Mouse (Mus musculus) sigmoid colon, adult 10 weeks (tissue): ENCODE results near the gene Zfp758. TPM values are rescaled to one million over a fixed set of nuclear protein-coding genes. Genes with fewer than 3 reads are reported as not detected.

Experiments used
- polyA plus RNA-seq: library from polyadenylated mRNA; stranded (reverse); fragments of 350-450 nt; fragmentation: Illumina TruSeq; extraction: RNeasy Lipid Tissue Mini Kit (QIAGEN cat#74804); gene quantifications from one replicate; pipeline ENCODE4 v1.2.3, GENCODE M21; 2014; ENCODE audit warnings: low read depth, low replicate concordance

Gene Zfp758
- polyA plus RNA-seq: 82.5 TPM

GRCm38 (mm10) chr17:22361101-22361781 lies at the start of gene Zfp758, which contains the start of gene Zfp944:
TSS of gene Zfp758 (plus strand) at chr17:22361453.
TSS of gene Zfp944 (minus strand) at chr17:22361400.

GRCm38 (mm10) chr17:22314730-22315226 lies 46.5 kb upstream of the Zfp758 start, which contains the start of gene CT030661.1:
TSS of gene CT030661.1 (minus strand) at chr17:22314837.

GRCm38 (mm10) chr17:22423952-22424617 lies 62.8 kb downstream of the Zfp758 start, which contains the start of gene Zfp946:
TSS of gene Zfp946 (plus strand) at chr17:22424222.

Other genes with a start within 250 kb of the Zfp758 start
- gene Zfp947, start 195.3 kb upstream of the Zfp758 start, polyA plus RNA-seq: 19.8 TPM
- gene Zfp994, start 135.8 kb upstream of the Zfp758 start, polyA plus RNA-seq: 48.9 TPM
- 129 TPM for gene CT030661.1, start 46.6 kb upstream of the Zfp758 start, polyA plus RNA-seq
- 79.5 TPM for gene Zfp944, start 53 bp upstream of the Zfp758 start, polyA plus RNA-seq
- 207 TPM for gene Zfp946, start 62.8 kb downstream of the Zfp758 start, polyA plus RNA-seq
- not detected for gene Vmn2r111, start 212.0 kb downstream of the Zfp758 start, polyA plus RNA-seq
- not detected for gene Vmn2r112, start 239.5 kb downstream of the Zfp758 start, polyA plus RNA-seq